In the genomic region with DNA sequence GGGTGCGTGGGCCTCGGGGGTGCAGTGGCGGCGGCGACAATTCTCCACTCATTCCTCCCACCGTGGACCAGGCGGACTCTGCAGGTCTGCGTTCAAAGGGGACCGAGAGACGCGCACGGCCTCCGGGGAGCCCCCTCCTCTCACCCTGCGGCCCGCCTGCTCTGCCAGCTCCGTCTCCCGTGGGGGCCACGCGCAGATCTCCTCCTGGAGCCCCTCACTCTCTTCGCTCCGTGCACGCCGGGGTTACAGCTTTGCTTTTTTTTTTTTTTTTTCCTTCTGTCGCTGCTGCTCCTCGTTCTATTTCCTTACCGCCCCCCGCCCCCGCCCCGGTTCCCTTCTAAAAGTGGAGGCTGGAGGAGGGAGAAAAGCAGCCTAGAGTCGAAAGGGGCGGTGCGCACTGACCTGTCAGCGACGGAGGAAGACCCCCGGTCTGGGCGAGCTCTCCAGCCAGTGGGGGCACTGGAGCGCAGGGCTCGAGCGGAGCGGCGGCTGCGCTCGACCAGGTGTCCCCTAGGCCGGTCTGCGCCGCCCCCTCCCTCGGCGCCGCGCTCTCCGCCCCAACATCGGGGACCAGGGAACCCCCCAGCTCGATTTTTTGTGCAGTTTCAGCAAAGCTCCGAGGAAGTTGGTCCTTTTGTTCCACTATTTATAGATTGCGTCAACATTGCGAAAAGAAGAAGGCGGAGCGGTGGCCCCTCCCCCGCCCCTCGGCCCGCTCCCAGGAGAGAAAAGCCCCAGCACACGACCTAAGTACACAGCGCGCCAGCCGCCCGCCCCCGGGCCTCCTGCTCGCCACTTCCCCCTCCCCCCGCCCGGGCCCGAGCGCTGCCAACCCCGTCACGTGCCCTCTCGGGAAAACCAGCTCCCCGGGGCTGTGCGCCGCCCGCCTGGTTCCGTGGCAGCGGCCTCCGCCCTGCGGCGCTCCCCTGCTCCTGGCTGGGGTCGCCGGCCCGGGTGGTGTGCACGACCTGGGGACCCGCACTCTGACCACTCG, we compare ENCODE assay signal across 7 mouse cellular contexts.
DNase-seq lines count a peak whose midpoint lies in the region; ATAC-seq lines count a peak whose summit lies in the region.

No protein-coding gene starts in this region.

- H3K36me3 ChIP-seq in embryonic facial prominence, embryonic 10.5 days (replicated peaks), result no peaks in the 10 kb centered on the region
- H3K36me3 ChIP-seq in limb, embryonic 10.5 days, result no peaks in the 10 kb centered on the region
- no peaks in the 10 kb centered on the region for H3K36me3 ChIP-seq in midbrain, embryonic 12.5 days

- H3K27me3 ChIP-seq in embryonic facial prominence, embryonic 10.5 days (replicated peaks; ENCODE audit: low read depth, poor library complexity, severe bottlenecking), result peaks cover 65% of the 10 kb centered on the region
- H3K27me3 ChIP-seq in limb, embryonic 10.5 days (ENCODE audit: low read depth, poor library complexity, severe bottlenecking), result peaks cover 64% of the 10 kb centered on the region
- H3K27me3 ChIP-seq in midbrain, embryonic 12.5 days, result peaks cover 44% of the 10 kb centered on the region

- DNase-seq in adrenal gland, postnatal 14 days, result peak; percentile 98
- peak; percentile 86 for DNase-seq in embryonic facial prominence, embryonic 10.5 days (ENCODE audit: low spot score)
- DNase-seq in kidney, adult 11 months, result peak; percentile 87
- DNase-seq in limb, embryonic 10.5 days (ENCODE audit: low spot score), result peak; percentile 83
- peak; percentile 73 for DNase-seq in spleen, adult 12 weeks (ENCODE audit: low spot score)

- H3K4me2 ChIP-seq in midbrain, embryonic 12.5 days (replicated peaks), result peak overlapping the region; percentile 90

- H3K27ac ChIP-seq in embryonic facial prominence, embryonic 10.5 days (replicated peaks), result peak overlapping the region; percentile 90
- H3K27ac ChIP-seq in limb, embryonic 10.5 days, result peak overlapping the region; percentile 93
- H3K27ac ChIP-seq in midbrain, embryonic 12.5 days (replicated peaks), result peak overlapping the region; percentile 91

- 1% methylated on average over 90 of the region's 90 CpGs for WGBS in embryonic facial prominence, embryonic 10.5 days
- under 1% methylated on average over 90 of the region's 90 CpGs for WGBS in limb, embryonic 10.5 days
- WGBS in midbrain, embryonic 12.5 days, result 1% methylated on average over 88 of the region's 90 CpGs

- peak; percentile 49 for ATAC-seq in granulocyte monocyte progenitor cell, adult 5-6 weeks (replicated peaks; ENCODE audit: poor library complexity, severe bottlenecking)
- ATAC-seq in midbrain, embryonic 12.5 days (ENCODE audit: low FRiP score, low read depth), result peak; percentile 86

- H3K4me1 ChIP-seq in embryonic facial prominence, embryonic 10.5 days, result peaks cover 53% of the 10 kb centered on the region
- peaks cover 53% of the 10 kb centered on the region for H3K4me1 ChIP-seq in limb, embryonic 10.5 days
- peaks cover 44% of the 10 kb centered on the region for H3K4me1 ChIP-seq in midbrain, embryonic 12.5 days

- H3K9ac ChIP-seq in midbrain, embryonic 12.5 days (replicated peaks), result peak overlapping the region; percentile 87

- H3K4me3 ChIP-seq in embryonic facial prominence, embryonic 10.5 days, result peak overlapping the region; percentile 70
- H3K4me3 ChIP-seq in limb, embryonic 10.5 days, result peak overlapping the region; percentile 87
- peak overlapping the region; percentile 84 for H3K4me3 ChIP-seq in midbrain, embryonic 12.5 days

- no peaks in the 10 kb centered on the region for H3K9me3 ChIP-seq in embryonic facial prominence, embryonic 10.5 days
- H3K9me3 ChIP-seq in limb, embryonic 10.5 days (replicated peaks), result no peaks in the 10 kb centered on the region
- H3K9me3 ChIP-seq in midbrain, embryonic 12.5 days, result no peaks in the 10 kb centered on the region

Comparison
In these comparisons a context has a peak if more than half of its experiments do, and no peak if none do; other contexts are left out.
1. Peak in every context shown above with its lines: DNase-seq, ATAC-seq, H3K4me3 ChIP-seq and H3K27ac ChIP-seq.